Mouse (Mus musculus): ENCODE data around the gene 9530003J23Rik.
"Not testable (repeated sequence)": the region's sequence is repeated elsewhere in the genome, so short reads cannot be mapped to it uniquely, and the experiment has no call there.

Gene 9530003J23Rik

DNA sequence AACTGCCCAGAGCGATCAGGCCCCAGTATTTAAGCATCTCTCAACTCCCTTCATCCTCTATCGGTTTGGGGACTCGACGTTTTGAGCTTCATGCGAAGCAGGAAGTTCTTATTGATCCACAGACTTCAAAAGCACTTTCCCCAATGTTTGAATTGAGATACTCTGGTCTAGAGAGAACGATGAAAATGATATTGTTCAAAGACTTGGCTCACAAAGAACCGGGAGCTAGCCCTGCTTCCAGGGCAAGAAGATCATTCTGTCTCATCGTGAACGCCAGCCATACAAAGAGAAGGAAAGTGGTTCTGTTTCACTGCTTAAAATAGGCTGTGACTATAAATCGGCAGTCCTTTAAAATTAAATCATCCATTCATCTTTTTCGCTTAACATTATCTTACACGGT, at the start of gene 9530003J23Rik:
9530003J23Rik (minus strand) TSS at position 101 of the 400 bp plus-strand sequence.
- in situ Hi-C loops (cut with MseI, MboI): loop anchor here in 1 of 2 experiments (10.0 kb wide), 1 partner anchor 86 kb away; no protein-coding TSS in a partner anchor

DNA sequence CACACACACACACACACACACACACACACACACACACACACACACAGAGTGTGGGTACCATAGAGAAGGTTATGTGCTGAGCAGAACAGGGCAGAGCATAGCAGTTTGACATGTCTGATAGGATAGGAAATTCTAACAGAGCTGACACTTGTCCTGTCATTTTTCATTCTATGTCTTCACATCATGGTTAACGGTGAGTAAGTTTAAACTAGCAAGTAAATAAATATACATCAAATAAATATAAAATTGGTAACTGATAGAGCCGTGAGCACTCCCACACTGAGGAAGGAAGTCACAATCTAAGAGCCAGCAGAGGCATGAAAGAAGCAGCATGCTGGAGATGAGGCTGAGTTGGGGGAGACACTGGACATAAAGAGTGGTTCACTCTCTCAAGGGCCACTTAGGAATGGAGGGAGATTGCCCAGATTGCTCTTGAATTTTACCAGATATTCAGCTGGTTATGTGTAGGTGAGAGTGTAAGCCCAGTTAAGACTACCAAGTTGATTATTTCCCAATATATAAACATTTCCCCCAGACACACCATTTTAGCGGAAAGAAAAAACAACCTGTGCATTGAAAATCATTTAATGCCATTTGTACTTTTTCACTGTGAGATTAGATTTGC, 48.8 kb upstream of the 9530003J23Rik start:
- in situ Hi-C loops (cut with MseI, MboI): no loop called here

GRCm38 (mm10) chr10:117286366-117286970, 48.0 kb upstream of the 9530003J23Rik start:
- in situ Hi-C loops (cut with MseI, MboI): no loop called here

GRCm38 (mm10) chr10:117285584-117285983, 47.1 kb upstream of the 9530003J23Rik start:
- in situ Hi-C loops (cut with MseI, MboI): not testable (repeated sequence)

DNA sequence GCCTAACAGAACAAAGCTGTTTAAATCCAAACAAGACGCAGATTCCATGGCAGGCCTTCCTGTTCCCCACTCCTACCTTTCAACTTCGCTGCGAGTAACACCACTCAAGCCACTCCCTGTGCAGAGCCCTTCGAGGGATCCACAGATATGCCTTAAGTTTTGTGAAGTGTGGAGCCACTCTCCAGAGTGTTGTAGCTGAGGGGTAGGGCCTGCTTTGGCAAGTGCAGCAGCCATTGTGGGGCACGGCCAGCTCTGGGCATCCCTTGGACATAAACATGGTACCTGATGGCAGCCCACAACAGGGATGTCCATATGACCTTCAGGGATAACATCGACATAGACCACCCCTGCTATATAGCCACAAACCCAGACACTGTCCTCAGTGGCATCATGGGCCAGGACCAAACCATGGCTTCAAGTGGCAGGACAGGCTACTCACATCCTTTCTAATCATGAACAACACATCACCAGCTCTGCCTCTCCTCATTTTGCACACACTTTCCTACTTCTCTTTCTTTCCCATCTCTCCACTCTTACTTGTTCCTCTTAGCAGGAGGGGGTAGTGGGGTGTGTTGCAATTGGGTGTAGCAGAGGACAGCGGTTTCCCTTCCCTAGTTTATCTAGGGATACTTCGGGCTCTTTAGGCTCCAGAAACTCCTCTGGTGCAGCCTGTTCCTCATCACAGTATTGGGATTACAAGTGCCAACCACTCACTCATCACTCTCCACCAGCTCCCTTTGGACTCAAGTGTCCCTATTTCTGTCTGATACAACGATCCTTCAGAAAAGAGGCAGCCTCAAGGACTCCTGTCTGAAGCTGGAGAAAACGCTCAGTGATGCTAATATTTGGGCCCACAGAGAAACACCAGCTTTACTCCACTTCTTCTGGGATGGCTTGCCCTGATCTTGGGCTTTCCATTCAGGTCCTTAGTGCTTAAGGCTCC, 46.3 kb upstream of the 9530003J23Rik start:
- in situ Hi-C loops (cut with MseI, MboI): no loop called here

- in situ Hi-C loops (cut with MseI, MboI): no loop called here
These were observed 45.5 kb upstream of the 9530003J23Rik start for GRCm38 (mm10) chr10:117283871-117284577.

DNA sequence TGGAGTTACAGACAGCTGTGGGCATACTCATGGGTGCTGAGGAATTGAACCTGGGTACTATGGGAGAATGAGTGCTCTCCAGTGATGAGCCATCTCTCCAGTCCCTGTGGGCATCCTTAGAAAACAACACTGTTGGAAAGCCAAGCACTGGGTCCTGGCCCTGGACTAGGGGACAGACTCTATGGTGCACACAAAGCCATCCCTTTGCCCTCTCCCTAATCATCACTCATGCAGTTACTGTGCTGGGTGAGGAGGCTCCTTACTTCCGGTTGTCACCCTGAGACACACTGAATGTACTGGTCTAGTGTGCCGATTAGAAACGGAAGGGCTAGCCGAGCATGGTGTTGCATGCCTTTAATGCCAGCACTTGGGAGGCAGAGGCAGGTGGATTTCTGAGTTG, 44.7 kb upstream of the 9530003J23Rik start:
- in situ Hi-C loops (cut with MseI, MboI): not testable (repeated sequence)

GRCm38 (mm10) chr10:117282551-117282950, 44.0 kb upstream of the 9530003J23Rik start:
- in situ Hi-C loops (cut with MseI, MboI): no loop called here

DNA sequence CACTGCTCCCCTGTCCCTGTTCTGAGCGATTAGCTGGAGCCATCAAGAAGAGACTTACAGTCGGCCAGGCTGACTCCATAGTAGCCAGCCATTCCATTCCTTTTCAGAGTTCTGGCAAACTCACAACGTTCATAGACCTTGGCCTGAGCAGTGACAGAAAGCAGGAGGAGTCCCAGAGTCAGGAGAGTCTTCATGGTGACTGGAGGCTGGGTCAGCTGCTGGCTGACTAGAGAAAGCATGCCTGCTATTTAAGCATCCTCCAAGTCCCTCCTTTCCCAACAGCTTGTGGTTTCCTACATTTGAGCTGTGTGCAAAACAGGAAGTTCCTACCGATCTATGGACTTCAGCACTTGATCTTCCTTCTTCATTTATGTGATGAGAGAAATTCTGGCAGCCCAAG, 43.5 kb upstream of the 9530003J23Rik start, which contains the start of gene Lyz2:
Lyz2 (minus strand) TSS at position 273 of the 400 bp plus-strand sequence.
- in situ Hi-C loops (cut with MseI, MboI): no loop called here

DNA sequence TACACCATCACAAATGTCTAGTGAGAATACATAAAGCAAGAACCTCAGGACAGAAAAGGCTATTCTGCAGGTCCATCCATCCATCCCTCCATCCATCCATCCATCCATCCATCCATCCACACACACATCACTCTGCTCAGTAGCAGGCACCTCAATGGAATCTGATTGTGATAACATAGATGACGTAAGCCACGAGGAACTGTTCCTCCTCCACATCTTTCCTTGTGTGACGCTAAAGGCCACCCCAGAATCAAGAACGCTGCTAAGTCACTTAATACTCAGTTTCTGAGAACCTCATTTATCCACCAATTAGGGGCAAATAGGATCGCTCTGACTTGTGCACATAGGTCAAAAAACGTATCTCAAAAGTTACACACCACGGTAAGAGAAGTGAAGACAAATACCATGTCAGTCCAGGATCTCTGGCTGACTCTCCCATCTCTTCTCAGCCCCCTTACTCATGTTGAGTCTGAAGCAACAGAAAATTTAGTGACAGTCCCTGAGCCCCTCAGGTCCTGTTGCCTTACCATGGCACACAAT, 42.9 kb upstream of the 9530003J23Rik start:
- in situ Hi-C loops (cut with MseI, MboI): no loop called here

DNA sequence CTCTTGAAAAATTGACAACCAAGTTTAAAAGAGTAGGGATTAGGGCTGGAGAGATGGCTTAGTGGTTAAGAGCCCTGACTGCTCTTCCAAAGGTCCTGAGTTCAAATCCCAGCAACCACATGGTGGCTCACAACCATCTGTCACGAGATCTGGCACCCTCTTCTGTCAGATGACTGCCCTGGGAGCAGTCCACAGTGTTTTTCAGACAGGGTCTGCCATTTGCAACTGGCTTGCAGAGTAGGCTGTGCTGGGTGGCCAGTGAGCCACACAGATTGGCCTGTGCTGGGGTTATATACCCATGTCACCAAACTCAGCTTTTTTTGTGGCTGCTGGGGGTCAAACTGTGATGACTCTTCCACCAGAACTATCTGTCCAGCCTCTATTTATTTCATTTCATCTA, 41.5 kb upstream of the 9530003J23Rik start:
- in situ Hi-C loops (cut with MseI, MboI): no loop called here

- in situ Hi-C loops (cut with MseI, MboI): not testable (repeated sequence)
These were observed 40.0 kb upstream of the 9530003J23Rik start for GRCm38 (mm10) chr10:117278510-117278909.

- in situ Hi-C loops (cut with MseI, MboI): not testable (repeated sequence)
These were observed 39.3 kb upstream of the 9530003J23Rik start for GRCm38 (mm10) chr10:117277779-117278178.

DNA sequence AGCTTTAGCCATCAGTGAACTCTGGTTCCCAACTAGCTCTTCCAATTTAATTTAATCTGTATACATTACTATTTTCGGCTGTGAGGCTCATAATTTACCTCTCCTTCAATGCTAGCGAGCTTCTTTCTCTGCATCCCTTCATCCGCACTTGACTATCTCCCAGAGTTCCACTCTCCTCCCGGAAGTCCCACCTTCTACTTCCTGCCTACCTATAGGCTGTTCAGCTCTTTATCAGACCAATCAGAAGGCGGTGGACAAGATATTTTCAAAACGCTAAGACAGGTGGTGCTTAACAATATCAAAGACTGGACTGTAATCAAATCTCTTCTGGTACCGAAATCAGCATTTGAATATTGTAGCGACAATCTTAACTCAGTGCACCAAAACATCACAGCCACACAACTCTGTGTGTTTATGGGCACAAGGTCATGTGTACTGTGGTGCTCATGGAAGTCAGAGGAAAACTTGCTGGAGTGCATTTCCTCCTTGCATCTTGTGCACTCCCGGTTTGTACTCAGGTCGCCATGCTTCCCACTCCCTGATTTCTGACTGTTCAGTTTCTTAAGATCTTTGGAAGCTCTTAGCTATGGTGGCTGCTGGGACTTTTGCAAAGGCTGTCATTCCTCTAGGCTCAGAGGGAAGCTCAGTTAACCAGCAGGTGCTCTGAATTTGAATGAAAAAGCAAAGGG, 37.3 kb upstream of the 9530003J23Rik start:
- in situ Hi-C loops (cut with MseI, MboI): no loop called here

DNA sequence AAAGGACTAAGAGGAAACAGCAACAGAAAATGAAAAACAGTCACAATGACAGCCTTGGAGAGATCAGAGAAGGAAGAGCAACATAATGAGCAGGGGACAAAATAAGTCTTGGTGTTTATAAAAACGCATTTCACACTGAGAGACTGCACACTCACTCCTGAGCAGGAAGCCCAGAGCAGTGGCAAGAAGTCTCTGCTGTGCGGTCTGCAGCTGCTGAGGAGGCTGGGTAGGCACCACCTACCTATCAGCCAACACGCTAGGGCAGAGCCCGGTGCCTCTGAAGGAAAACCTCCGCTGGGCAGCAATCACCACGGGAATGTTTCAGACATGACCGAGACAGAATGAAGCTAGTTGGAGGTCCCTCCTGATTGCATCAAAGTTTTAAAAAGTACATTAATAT, 36.1 kb upstream of the 9530003J23Rik start:
- in situ Hi-C loops (cut with MseI, MboI): not testable (repeated sequence)

DNA sequence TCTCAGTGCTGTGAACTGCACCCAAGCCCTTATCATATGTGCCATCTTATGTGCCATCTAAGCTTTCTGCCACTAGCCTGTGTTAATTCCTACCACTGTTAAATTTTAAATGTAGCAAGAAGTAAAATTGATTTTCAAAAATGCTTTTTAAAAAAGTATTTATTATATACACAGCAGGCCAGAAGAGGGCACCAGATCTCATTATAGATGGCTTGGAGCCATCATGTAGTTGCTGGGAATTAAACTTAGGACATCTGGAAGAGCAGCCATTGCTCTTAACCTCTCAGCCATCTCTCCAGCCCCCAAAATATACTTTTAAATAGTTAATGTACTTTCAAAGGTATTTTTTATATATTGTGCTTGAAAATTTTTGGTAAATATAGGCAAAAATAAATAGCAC, 33.5 kb upstream of the 9530003J23Rik start:
- in situ Hi-C loops (cut with MseI, MboI): no loop called here

GRCm38 (mm10) chr10:117259870-117260269, 21.4 kb upstream of the 9530003J23Rik start:
- in situ Hi-C loops (cut with MseI, MboI): no loop called here

DNA sequence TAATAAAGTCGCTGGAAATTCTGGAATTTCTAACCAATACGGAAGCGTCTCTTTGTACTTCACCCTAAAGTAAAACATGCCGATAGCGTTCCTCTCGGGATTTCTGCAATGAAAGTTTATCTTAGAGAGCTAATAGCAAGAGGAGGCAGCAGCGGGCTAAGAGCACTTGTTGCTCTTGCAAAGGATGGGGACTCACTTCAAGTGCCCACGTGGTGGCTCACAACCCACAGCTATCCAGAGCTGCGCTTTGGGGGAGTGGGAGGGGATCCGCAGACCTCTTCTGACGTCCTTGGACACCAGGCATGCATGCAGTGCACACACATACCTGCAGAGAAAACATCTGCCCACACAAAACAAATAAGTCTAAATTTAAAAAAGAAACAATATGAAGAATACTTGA, 2.6 kb downstream of the 9530003J23Rik start:
- in situ Hi-C loops (cut with MseI, MboI): loop anchor here in 1 of 2 experiments (10.0 kb wide), 1 partner anchor 89 kb away; no protein-coding TSS in a partner anchor

DNA sequence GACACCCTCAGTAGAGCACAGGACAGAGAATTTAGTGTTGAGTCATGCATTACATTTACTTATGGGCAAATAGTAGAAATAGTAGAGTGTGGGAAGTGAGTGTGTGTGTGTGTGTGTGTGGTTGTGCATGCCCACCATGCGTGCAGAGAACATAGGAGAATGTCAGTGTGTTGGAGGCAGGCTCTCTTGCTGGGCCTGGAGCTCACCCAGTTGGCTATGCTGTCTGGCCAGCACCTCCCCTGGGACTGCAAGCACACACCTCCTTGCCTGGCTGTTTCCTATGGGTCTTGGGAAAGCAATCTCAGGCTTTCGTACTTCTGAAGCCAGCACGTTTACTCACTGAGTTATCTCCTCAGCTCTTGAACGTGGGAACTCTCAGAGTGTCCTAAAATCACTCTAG, 3.7 kb downstream of the 9530003J23Rik start:
- in situ Hi-C loops (cut with MseI, MboI): loop anchor here in 1 of 2 experiments (10.0 kb wide), 1 partner anchor 90 kb away; no protein-coding TSS in a partner anchor

- in situ Hi-C loops (cut with MseI, MboI): loop anchor here in 1 of 2 experiments (10.0 kb wide), 1 partner anchor 95 kb away; no protein-coding TSS in a partner anchor
These were observed 8.7 kb downstream of the 9530003J23Rik start for GRCm38 (mm10) chr10:117229826-117230225.
